Mouse (Mus musculus): ENCODE data around the gene Bub1.

GRCm38 (mm10) chr2:127854332-127854991 is 22.8 kb upstream of the Bub1 start:
- TF ChIP-seq POLR2A (IDR thresholded peaks at IDR 0.05; ENCODE audit: borderline replicate concordance, extremely low read depth, low read depth, low read length): no peak
- TF ChIP-seq CTCF (IDR thresholded peaks at IDR 0.05; ENCODE audit: insufficient read depth, low read length): no peak

Measured in lung, adult 2 months (tissue).